Mouse (Mus musculus): ENCODE data around the gene Pdgfc. TPM values are rescaled to one million over a fixed set of nuclear protein-coding genes. Genes with fewer than 3 reads are reported as not detected.
"Not testable (repeated sequence)": the region's sequence is repeated elsewhere in the genome, so short reads cannot be mapped to it uniquely, and the experiment has no call there.

Pdgfc gene
- polyA plus RNA-seq, 1 experiment: 0.78 TPM

GRCm38 (mm10) chr3:81136985-81137384, 100.8 kb downstream of the Pdgfc start:
- no peak overlapping the region for H3K27ac ChIP-seq (ENCODE audit: insufficient read depth, low read depth, low read length)
- TF ChIP-seq POLR2A (IDR thresholded peaks at IDR 0.05; ENCODE audit: borderline replicate concordance, low read depth, low read length): no peak
- TF ChIP-seq CTCF (IDR thresholded peaks at IDR 0.05; ENCODE audit: low read depth, low read length): no peak

GRCm38 (mm10) chr3:81138030-81138429, 101.8 kb downstream of the Pdgfc start:
- H3K27ac ChIP-seq (ENCODE audit: insufficient read depth, low read depth, low read length); H3K4me3 ChIP-seq (ENCODE audit: insufficient read depth, low read length); H3K4me1 ChIP-seq (ENCODE audit: control insufficient read depth, insufficient read depth, low read length): not testable (repeated sequence)

More at GRCm38 (mm10) chr3:81136985-81137384, 100.8 kb downstream of the Pdgfc start:
- no peak overlapping the region for H3K4me3 ChIP-seq (ENCODE audit: insufficient read depth, low read length)
- peaks cover 2% of the 10 kb centered on the region; the same call in 1 of the 2 replicates for H3K4me1 ChIP-seq (ENCODE audit: control insufficient read depth, insufficient read depth, low read length)

- TF ChIP-seq POLR2A (IDR thresholded peaks at IDR 0.05; ENCODE audit: borderline replicate concordance, low read depth, low read length): no peak
- TF ChIP-seq CTCF (IDR thresholded peaks at IDR 0.05; ENCODE audit: low read depth, low read length): no peak
- Histone ChIP-seq H3K27ac (ENCODE audit: insufficient read depth, low read depth, low read length) (no peak overlapping the region), H3K4me3 (ENCODE audit: insufficient read depth, low read length) (no peak overlapping the region), H3K4me1 (ENCODE audit: control insufficient read depth, insufficient read depth, low read length) (no peaks in the 10 kb centered on the region)
Measured at GRCm38 (mm10) chr3:81143730-81144129, 107.5 kb downstream of the Pdgfc start.

- no peak for TF ChIP-seq CTCF (IDR thresholded peaks at IDR 0.05; ENCODE audit: low read depth, low read length)
- no peak for TF ChIP-seq POLR2A (IDR thresholded peaks at IDR 0.05; ENCODE audit: borderline replicate concordance, low read depth, low read length)
- H3K4me3 ChIP-seq (ENCODE audit: insufficient read depth, low read length): no peak overlapping the region
- no peak overlapping the region for H3K27ac ChIP-seq (ENCODE audit: insufficient read depth, low read depth, low read length)
- no peaks in the 10 kb centered on the region for H3K4me1 ChIP-seq (ENCODE audit: control insufficient read depth, insufficient read depth, low read length)
Measured at GRCm38 (mm10) chr3:81149109-81149521, 112.9 kb downstream of the Pdgfc start.

GRCm38 (mm10) chr3:81150228-81150627, 114.0 kb downstream of the Pdgfc start:
- H3K4me1 ChIP-seq (ENCODE audit: control insufficient read depth, insufficient read depth, low read length): no peaks in the 10 kb centered on the region
- no peak for TF ChIP-seq POLR2A (IDR thresholded peaks at IDR 0.05; ENCODE audit: borderline replicate concordance, low read depth, low read length)
- no peak for TF ChIP-seq CTCF (IDR thresholded peaks at IDR 0.05; ENCODE audit: low read depth, low read length)
- H3K27ac ChIP-seq (ENCODE audit: insufficient read depth, low read depth, low read length): no peak overlapping the region

GRCm38 (mm10) chr3:81154420-81154819, 118.2 kb downstream of the Pdgfc start:
- Histone ChIP-seq H3K4me1 (ENCODE audit: control insufficient read depth, insufficient read depth, low read length) (no peaks in the 10 kb centered on the region), H3K27ac (ENCODE audit: insufficient read depth, low read depth, low read length) (no peak overlapping the region), H3K4me3 (ENCODE audit: insufficient read depth, low read length) (no peak overlapping the region)
- no peak for TF ChIP-seq POLR2A (IDR thresholded peaks at IDR 0.05; ENCODE audit: borderline replicate concordance, low read depth, low read length)
- TF ChIP-seq CTCF (IDR thresholded peaks at IDR 0.05; ENCODE audit: low read depth, low read length): no peak

More at GRCm38 (mm10) chr3:81150228-81150627, 114.0 kb downstream of the Pdgfc start:
- H3K4me3 ChIP-seq (ENCODE audit: insufficient read depth, low read length): no peak overlapping the region

GRCm38 (mm10) chr3:81160457-81161165, 124.4 kb downstream of the Pdgfc start:
- Histone ChIP-seq H3K4me3 (ENCODE audit: insufficient read depth, low read length) (no peak overlapping the region), H3K27ac (ENCODE audit: insufficient read depth, low read depth, low read length) (no peak overlapping the region), H3K4me1 (ENCODE audit: control insufficient read depth, insufficient read depth, low read length) (no peaks in the 10 kb centered on the region; the same call in 1 of the 2 replicates)
- TF ChIP-seq POLR2A (IDR thresholded peaks at IDR 0.05; ENCODE audit: borderline replicate concordance, low read depth, low read length) (no peak), CTCF (IDR thresholded peaks at IDR 0.05; ENCODE audit: low read depth, low read length) (no peak)

GRCm38 (mm10) chr3:81162129-81162528, 125.9 kb downstream of the Pdgfc start:
- TF ChIP-seq POLR2A (IDR thresholded peaks at IDR 0.05; ENCODE audit: borderline replicate concordance, low read depth, low read length): no peak
- H3K27ac ChIP-seq (ENCODE audit: insufficient read depth, low read depth, low read length): no peak overlapping the region
- H3K4me3 ChIP-seq (ENCODE audit: insufficient read depth, low read length): no peak overlapping the region
- no peaks in the 10 kb centered on the region; the same call in 1 of the 2 replicates for H3K4me1 ChIP-seq (ENCODE audit: control insufficient read depth, insufficient read depth, low read length)

GRCm38 (mm10) chr3:81164091-81164490, 127.9 kb downstream of the Pdgfc start:
- Histone ChIP-seq H3K27ac (ENCODE audit: insufficient read depth, low read depth, low read length) (no peak overlapping the region), H3K4me1 (ENCODE audit: control insufficient read depth, insufficient read depth, low read length) (no peaks in the 10 kb centered on the region; the same call in 1 of the 2 replicates), H3K4me3 (ENCODE audit: insufficient read depth, low read length) (no peak overlapping the region)
- no peak for TF ChIP-seq POLR2A (IDR thresholded peaks at IDR 0.05; ENCODE audit: borderline replicate concordance, low read depth, low read length)
- no peak for TF ChIP-seq CTCF (IDR thresholded peaks at IDR 0.05; ENCODE audit: low read depth, low read length)

- TF ChIP-seq CTCF (IDR thresholded peaks at IDR 0.05; ENCODE audit: low read depth, low read length) (no peak), POLR2A (IDR thresholded peaks at IDR 0.05; ENCODE audit: borderline replicate concordance, low read depth, low read length) (no peak)
- no peak overlapping the region for H3K27ac ChIP-seq (ENCODE audit: insufficient read depth, low read depth, low read length)
- H3K4me3 ChIP-seq (ENCODE audit: insufficient read depth, low read length): no peak overlapping the region
- H3K4me1 ChIP-seq (ENCODE audit: control insufficient read depth, insufficient read depth, low read length): no peaks in the 10 kb centered on the region
Measured at GRCm38 (mm10) chr3:81170073-81170809, 134.0 kb downstream of the Pdgfc start.
